In the genomic region with DNA sequence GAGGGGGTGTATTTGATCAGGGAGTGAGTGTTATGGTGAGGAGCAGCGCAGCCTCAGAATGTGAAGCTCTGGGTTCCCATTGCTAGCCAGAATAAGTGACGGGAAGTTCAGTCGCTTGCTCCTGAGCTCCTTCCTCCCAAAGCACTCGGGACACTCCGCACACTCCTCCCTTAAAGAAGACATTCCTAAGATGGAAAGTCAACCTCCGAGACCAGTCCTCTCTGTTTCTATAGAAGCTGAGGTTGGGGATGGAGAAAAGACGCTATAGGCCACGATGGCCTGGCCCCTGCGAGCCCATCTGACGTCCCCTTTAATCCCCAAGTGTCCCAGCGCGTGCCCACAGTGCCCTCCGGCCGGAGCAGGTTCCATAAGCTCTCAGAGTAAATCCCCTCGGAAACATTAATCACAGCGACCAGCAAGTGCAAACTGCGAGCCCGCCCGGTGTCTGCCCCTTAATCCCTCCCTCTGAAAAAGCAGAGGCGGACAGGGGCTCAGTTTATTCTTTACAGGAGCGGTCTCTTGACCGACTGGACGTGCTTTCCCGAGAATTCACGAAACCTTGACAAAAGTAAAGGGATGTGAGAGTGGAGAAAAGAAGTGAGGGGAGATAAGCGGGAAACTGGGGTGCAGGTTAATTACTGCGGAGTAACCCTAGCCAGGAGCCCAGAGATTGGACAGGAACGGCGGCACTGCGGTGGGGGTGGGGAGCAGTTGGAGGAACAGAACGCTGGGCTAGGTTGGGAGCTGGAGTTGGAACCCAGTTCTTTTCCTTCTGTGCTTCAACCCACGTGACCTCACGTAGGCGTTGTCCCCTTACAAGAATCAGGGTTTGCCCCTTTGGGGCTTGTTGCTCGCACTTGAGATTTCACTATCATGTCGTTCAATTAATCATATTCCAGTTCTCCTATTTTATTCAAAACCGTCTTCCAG, we compare ENCODE assay signal across 8 mouse cellular contexts. TPM values are rescaled to one million over a fixed set of nuclear protein-coding genes. Genes with fewer than 3 reads are reported as not detected.
DNase-seq lines count a peak whose midpoint lies in the region; ATAC-seq and TF ChIP-seq lines count a peak whose summit lies in the region.

No protein-coding gene starts in this region.

- under 1% methylated on average over 37 of the region's 37 CpGs for WGBS in midbrain, embryonic 14.5 days

- no peak overlapping the region for H3K9ac ChIP-seq in midbrain, embryonic 14.5 days (replicated peaks; ENCODE audit: low read length)

- no peaks in the 10 kb centered on the region for H3K36me3 ChIP-seq in midbrain, embryonic 14.5 days (ENCODE audit: control insufficient read depth, insufficient read depth, low read length)

- DNase-seq in left cerebral cortex, adult 2 months (ENCODE audit: extremely low spot score in 1 of 2, low spot score in 2 of 2), result no peak
- no peak for DNase-seq in left cerebral cortex, adult 11 months (ENCODE audit: low spot score)
- peak; percentile 60 for DNase-seq in embryo, embryonic 10.5 days (ENCODE audit: low spot score)
- peak; percentile 22 to 34 for DNase-seq in heart, postnatal 10 days
- peak; percentile 61 for DNase-seq in midbrain, embryonic 14.5 days
- DNase-seq in adrenal gland, adult 18-20 months (ENCODE audit: low spot score in 2 of 2), result no peak
- no peak for DNase-seq in urinary bladder, postnatal 36 days (ENCODE audit: low spot score in 2 of 2)
- DNase-seq in thymus, postnatal 14 days, result no peak

- intact Hi-C loops in left cerebral cortex, adult 2 months (cut with DNase I), result loop anchor here (5.0 kb wide), 1 partner anchor 136 kb away; the partner anchor contains the start of gene Antxr2
- intact Hi-C loops in heart, postnatal 10 days (cut with DNase I), result loop anchor here (5.0 to 10.0 kb wide), 2 partner anchors 91 to 224 kb away; no protein-coding TSS in a partner anchor

- H3K4me1 ChIP-seq in midbrain, embryonic 14.5 days (ENCODE audit: control insufficient read depth, insufficient read depth, low read length), result peaks cover 32% of the 10 kb centered on the region

- H3K4me3 ChIP-seq in left cerebral cortex, adult 2 months, result peak overlapping the region; percentile 59
- H3K4me3 ChIP-seq in midbrain, embryonic 14.5 days (replicated peaks; ENCODE audit: low read depth, low read length), result peak overlapping the region; percentile 40

- H3K9me3 ChIP-seq in midbrain, embryonic 14.5 days (ENCODE audit: control insufficient read depth, low read length), result no peaks in the 10 kb centered on the region

- no peak for TF ChIP-seq CTCF in left cerebral cortex, adult 2 months (IDR thresholded peaks at IDR 0.05)

- peaks cover 71% of the 10 kb centered on the region for H3K27me3 ChIP-seq in midbrain, embryonic 14.5 days (ENCODE audit: control insufficient read depth, insufficient read depth, low read length)

- ATAC-seq in midbrain, embryonic 14.5 days (ENCODE audit: low FRiP score, low TSS enrichment), result no peak

- no peak overlapping the region for H3K27ac ChIP-seq in left cerebral cortex, adult 2 months
- no peak overlapping the region for H3K27ac ChIP-seq in midbrain, embryonic 14.5 days (replicated peaks; ENCODE audit: low read depth, low read length)

- peak overlapping the region; percentile 67 for H3K4me2 ChIP-seq in midbrain, embryonic 14.5 days (ENCODE audit: low read length)

RNA-seq across cellular contexts. Expression of gene Prdm8, which starts 1.6 kb away (rescaled TPM):
- 10 to 100 TPM; 35.0 to 36.3 TPM for total RNA-seq in left cerebral cortex, adult 2 months (2021)
- under 1 TPM; 0.29 to 0.45 TPM for total RNA-seq in heart, postnatal 10 days (2021)
- polyA plus RNA-seq in midbrain, embryonic 14.5 days (2014; fragmentation: Nextera tagmentation; extraction: Ambion mirVana), result 3.5 and 4.4 TPM in 2 replicates
- total RNA-seq in adrenal gland, adult 18-20 months (2021), result under 1 TPM; 0.10 to 0.16 TPM

Comparison
In these comparisons a context has a peak if more than half of its experiments do, and no peak if none do; other contexts are left out.
1. DNase-seq: peak in embryo, embryonic 10.5 days (single experiment), heart, postnatal 10 days (2 of 2) and midbrain, embryonic 14.5 days (single experiment); none in left cerebral cortex, adult 2 months (0 of 2), left cerebral cortex, adult 11 months (single experiment), adrenal gland, adult 18-20 months (0 of 2), urinary bladder, postnatal 36 days (0 of 2) and thymus, postnatal 14 days (single experiment).
2. RNA of gene Prdm8, which starts 1.6 kb away (total RNA-seq): 35.0 to 36.3 TPM in left cerebral cortex, adult 2 months; 0.29 to 0.45 TPM in heart, postnatal 10 days and 0.10 to 0.16 TPM in adrenal gland, adult 18-20 months; every median in the first group is over 10 times any median in the second.